Mouse (Mus musculus) kidney, adult 8-10 months (tissue): ENCODE data around the gene Map1b.

ENCODE experiments used
- DNase-seq, 2 experiments: peaks; one replicate each; pipeline ENCODE4 v3.0.0; 2022

Gene Map1b

DNA sequence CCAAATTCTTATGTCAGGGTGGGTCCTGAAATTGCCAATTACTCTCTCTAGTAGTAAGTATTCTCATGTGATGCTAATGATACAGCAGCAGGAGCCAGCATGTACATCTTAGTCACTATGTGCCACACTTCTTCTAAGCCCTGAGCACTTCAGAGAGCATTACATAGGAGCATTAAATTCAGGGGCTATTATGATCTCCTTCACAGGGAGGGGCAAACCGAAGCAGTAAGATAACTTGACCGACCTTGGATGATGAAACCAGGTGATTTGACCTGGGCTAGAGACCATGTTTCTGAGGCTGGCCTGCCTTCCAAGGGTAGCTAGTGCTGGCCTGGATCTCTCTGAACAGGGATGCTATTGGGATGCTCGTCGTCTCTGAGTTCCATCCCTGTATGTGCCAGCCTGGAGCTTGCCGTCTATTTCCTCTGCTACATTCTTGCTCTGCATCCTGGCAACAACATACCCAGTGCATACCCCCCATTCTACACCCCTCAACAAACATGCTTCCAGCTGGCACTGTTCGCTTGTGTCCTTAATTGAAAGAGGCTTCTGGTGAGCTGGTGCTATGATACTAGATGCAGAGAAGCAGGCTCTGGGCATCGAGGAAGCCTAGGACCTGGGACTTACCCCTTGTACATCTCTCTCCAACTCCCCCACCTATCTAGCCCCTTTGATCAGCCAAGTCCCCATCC, 72.7 kb downstream of the Map1b start:
- no peak for DNase-seq

DNA sequence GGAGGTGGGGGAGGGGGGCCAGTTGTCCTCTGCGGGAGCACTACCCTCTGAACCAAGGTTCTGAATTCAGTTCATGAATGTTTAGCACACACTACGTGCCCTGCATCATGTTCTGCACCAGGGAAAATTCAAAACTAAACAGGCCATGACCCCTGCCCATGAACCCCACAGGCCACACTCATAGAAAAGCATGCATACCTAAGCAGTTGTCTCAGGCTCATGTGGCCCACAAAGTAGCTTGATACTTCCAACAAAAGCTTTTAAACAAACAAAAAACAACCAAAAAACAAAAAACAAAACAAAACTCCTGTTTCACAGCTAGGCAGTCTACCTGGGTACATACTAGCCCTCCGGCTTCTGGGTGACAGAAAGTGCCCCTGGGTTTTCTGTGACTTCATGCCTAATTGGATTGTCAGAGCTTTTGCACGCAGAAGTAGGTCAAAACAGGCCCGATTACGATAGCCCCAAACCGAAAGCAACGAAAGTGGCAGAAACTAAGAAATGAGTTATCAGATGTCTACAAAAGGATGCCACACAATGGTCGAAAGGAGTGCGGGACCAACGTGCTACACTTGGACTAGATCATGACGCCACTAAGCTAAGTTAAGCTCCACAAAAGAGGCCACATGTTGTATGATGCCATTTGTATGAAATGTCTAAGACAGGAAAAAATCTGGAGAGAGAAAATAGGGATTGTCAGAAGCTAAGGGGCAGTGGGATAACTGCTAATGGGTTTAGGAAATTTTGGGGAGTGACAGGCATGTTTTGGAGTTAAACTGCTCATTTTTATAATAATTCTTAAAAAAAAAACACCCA, 73.7 kb downstream of the Map1b start:
- peak in 1 of 2 experiments; percentile 17 for DNase-seq

DNA sequence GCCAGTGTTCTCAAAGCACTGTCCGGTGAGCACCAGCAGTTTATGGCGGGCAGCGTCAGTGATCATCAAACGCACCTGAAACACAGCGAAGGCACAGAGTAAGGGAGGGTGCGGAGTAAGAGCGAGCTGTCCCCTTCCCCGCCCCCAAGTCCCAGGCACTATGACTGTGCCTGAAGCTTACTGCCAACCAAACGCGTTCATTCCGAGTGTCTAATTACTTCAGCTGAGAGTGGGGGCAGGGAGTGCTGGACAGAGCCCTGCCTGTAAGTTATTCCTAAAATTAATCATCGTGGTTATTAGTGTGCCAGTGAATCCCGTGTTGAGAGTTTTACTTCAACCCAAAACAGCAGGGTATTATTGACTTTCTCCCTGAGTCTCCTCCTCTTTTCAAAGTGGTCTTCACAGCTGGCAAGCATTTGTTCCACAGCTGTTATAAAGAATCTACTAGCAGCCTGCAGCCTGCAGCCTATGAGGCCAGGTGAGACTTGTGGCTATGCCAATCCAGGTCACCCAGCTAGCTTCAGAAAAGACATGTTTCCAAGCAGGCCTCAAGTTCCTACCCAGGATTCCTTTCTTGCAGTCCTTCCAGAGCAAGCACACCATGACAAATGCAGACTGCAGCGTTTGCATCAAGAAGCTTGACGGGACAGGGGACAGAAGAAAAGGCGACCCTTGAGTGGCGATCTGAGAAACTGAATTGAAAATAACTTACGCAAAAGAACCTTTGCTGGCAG, 74.5 kb downstream of the Map1b start:
- DNase-seq = no peak

DNA sequence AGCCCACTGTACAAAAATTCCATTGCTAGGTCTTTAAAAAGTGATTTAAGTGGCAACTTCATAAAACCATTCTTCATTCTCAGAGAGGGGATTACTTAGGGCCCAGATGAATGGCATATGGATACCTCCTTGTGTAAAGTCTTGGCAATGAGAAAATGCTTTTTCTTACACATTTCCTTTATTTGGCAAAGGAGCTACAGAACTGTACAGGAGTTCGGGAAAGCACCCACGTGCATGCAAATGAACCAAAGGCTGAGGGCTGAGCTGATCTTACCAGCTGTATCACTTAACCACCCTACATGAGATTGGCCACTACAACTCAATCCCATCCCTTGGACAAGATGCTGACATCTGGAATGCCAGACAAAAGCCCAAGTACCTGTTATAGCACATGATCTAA, 76.1 kb downstream of the Map1b start:
- no peak for DNase-seq

DNA sequence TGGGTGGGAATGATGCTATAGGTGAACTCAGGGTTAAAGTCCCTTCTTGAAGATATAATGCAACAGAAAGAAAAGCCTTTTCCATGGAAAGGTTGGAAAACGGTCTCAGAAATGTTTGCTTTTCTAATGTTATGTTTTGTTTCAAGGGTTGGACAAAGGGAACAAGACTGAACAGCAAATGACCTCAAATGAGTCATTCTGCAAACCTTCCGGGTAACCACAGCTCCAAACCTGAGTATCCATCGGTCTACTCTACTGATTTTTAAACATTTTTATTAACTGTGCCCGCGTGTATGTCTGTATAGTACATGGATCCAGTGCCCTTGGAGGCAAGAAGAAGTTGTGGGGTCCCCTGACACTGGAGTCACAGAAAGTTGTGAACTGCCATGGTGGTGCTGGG, 77.0 kb downstream of the Map1b start:
- DNase-seq = no peak

DNA sequence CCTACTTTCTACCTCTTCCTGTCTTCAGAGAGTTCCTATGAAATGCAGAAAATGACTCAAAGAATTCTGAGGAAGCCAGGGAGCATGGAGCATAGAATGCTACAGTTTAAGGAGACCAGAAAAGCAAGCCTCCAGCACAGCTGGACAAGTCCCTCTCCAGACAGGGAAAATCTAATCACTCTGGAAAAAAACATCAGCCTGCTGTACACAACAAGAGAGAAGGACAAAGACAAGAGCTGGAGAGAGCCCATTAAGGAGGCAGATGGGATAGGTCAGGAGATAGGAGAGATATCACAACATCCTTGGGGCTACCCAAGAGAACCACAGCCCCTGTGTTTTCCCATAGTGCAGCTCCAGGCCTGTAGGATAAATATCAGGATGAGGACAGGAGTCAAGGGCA, 79.3 kb downstream of the Map1b start:
- DNase-seq = no peak

DNA sequence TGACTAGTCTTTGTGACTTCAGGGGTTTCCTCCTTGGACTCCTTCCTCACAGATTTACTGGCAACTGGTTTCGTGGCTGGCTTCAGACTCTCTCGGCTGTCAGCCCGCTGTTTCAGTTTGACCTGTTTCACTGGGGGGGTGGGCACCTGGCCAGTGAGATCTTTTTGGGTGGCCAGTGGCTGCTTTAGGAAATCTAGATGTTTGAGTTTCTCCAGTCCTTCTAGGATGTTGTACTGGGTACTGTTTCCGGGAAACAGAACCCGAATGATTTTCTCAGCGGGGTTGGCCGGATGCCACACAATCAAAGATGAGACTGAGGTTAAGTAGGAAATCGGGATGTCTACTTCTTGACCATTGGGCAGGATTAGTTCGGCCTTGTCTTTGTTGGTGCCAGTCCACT, 81.8 kb downstream of the Map1b start:
- DNase-seq = no peak

DNA sequence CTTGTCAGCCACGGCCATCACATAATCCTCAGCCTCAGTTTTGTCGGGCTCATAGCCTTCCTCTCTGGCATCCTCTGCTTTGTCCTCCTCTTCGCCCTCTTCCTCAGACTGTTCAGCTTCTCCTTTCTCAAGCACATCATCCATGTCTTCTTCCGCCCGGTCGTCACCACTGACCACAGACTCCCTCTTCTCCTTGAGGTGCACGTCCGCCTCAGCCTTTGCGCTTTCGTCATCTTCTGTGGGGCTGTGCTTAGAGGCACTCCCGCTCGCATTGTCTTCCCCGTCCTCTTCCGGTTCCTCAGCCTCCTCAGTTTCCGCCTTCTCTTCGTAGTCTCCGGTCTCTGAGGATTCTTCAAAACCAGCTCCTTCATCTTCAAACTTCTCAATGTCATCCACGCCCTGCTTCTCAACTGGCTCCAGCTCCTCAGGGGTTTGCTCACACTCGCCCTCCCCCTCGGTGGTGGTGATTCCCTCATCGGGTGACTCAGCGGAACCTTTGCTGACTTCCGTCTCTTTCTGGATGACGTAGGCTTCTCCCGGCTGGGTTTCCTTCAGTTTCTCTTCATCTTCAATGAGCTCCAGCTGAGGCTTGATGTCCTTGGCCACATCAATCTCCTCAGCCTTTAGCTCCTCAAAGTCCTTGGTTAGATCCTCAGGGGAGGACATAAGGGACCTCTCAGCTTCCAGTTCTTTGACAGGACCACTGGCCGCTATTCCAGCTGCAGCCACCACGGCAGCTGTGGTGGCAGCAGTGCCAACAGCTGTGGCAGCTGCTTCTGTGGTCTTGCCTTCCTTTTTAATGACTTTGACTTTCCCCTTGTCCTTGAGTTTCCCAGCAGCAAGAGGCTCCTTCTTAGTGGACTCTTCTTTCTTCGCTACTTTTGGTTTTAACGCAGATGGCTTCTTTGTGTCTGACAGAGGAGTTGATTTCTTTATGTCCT, 83.0 kb downstream of the Map1b start:
- DNase-seq = no peak

DNA sequence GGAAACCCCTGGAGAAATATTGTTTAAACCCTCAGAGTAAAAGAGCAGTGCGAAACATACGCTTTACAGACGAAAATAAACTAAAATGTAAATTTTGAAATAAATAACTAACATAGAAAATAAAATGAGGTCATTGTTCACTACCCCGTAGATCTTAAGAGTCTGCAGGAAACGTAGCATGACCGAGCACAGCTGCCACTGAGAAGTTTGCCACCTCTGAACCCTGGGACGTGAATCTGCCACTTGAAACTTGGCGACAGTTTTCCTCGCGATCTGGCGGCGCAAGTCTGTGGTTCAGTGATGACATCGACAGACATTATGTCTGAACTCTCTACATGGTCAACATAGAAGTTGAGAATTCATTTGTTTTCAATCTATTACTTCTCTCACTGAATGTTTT, 92.8 kb downstream of the Map1b start:
- no peak for DNase-seq

DNA sequence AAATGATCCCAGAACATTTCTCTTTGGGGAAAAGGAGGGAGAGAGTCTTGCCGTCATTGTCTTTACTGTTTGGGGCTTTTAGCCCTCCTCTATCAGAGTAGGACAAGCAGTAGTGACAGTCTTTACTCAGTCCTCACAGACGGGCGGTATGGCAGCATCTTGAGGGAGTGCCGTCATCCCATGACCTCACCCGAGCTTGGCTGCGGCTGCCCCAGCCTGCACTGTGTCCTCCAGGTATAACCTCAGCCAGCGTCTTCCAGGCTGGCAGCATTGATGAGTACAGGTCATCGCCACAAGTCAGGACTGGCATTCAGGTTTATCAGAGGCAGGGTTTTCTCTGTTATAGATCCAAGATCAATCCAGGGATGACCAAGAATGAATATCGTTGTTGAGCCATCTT, 99.7 kb downstream of the Map1b start:
- DNase-seq = no peak

DNA sequence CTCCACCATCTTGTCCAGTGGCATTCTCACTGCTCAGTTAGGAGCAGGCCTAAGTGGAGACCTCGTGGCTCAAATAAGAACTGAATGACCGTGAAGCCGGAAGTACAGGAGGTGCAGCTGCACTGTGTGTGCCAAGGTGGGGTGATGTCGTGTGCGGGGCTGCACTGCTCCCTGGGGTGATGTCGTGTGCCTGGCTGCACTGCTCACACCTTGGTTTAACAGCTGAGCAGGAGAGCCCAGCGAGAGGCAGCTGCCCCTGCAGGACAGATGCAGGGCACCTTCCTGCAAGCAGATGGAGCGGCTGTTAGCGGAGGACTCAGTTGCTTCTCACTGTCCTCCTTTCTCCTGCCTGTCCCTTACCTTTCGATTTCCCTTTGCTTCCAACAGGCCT, 102.0 kb downstream of the Map1b start:
- DNase-seq = no peak

DNA sequence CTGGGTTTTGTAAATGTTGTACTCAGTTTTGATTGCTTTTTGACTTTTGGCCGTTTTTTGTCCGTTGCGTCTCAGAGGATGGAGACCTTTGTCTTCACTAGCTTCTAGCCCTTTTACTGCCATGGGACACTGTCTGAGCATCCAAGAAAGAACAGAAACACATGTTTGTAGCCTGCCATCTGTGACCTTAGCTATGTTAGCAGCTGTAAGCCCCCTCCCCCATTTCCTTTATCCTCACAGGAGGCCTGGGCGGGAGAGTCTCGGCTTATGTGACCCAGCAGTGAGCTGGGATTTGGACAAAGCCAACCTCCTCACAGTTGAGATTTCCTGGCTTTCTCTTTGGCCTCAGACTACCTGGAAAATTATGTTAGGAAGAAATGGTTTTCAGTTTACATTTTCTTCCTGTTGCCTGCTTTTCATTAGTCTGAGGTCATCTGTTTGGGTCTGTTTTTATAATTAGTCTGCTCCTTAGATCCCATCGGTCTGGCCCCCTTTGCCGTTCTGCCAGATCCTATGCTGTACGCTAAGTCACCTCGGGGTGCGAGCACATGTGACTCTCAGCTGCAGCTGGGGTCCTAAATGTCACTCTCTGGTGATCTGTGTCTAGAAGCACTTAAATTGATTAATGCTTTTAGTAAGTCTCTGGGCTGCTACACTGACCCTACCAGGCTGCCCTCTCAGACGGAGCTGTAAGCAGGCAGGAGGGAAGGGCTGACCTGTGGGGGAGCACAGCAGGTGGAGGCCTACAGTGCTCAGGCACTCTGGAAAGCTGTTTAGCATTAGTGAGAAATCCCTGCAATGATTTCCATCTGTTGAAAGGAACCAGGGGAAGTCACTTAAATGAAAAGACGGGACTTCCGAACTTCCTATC, 102.6 kb downstream of the Map1b start:
- no peak for DNase-seq

DNA sequence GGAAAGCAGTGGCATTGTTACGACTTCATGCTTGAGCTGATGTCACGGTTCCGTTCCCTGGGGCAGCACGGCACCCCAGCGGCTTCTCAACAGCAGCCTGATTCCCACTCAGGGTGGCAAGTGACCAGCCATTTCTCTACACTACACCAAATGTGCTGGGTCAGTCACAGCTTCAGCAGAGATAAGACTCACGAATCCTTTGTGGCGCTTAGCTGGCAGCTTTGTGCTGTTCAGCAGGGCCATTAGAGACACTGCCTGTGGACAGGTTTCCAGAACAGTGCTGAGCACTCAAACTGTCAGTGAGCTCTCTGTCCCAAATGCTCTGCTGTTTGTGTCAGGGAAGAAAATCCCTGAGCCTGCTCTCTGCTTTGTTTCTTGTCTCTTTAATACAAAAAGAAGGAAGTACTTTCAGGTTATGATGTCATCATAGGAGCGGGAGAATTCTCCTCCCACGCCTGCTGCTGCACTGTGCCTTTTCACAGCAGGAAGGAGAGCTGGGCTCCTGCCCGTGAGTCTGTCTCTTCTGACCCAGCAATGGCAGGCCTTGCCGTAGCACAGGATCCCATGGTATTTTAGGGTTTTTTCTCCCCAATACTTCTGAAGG, 103.8 kb downstream of the Map1b start:
- DNase-seq = peak; percentile 38 to 42

DNA sequence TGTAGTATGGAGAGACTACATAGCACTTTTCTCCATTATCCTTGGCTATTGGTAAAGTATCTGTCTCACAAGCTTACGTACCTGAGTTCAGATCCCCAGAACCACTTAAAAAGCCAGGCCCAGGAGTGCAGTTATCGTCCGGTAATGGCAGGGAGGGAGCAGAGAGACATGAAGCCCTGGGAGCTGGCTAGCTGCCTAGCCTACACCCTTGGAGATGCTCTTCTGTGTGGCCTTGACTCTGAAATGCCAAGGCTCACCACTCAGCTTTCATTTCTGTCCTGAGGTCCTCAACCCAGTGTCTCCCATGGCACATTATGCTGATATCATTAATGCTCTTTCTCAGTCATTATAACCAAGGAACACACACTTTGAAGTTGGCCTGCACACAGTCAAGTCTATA, 104.6 kb downstream of the Map1b start:
- DNase-seq = no peak

DNA sequence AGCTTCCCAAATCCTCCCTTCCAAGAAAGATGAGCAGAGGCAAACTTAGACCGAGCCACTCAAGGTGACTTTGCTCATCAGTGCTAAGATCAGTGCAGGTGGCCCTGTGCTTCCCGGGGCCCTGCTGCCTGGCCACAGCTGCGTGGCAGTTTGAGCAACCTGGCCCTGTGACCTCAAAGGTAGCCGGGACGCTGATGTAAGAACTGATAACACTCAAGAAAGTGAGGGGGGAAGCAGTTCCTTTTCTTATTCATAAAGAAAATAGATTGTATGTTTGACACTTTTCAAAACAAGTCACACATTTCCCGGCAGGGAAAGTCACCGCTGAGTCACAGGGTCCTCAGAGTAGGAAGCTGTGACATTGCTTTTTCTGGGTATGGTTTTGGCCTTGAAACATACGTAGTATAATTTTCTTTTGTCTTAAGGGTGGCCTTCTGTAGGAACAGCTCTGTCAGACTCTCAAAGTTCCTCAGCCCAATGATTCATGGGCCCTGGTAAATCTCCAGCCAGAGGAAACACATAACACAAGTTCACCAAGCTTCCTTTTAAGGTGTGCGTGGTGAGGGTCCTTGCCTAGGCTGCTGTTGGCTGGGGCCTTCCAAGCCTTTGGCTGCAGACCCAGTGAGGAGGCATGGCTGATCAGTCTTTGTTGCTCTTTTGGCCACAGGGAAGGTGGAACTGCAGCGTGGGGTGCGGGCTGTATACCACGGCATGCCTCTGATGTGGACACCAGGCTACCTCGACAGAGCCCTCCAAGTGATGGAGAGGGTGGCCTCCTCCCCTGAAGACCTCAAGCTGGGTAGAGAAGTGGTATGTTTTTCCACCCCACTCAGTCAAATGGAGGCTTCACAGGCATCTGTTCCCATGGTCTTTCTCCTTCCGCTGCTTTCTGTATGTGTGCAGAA, 105.5 kb downstream of the Map1b start:
- DNase-seq = no peak

DNA sequence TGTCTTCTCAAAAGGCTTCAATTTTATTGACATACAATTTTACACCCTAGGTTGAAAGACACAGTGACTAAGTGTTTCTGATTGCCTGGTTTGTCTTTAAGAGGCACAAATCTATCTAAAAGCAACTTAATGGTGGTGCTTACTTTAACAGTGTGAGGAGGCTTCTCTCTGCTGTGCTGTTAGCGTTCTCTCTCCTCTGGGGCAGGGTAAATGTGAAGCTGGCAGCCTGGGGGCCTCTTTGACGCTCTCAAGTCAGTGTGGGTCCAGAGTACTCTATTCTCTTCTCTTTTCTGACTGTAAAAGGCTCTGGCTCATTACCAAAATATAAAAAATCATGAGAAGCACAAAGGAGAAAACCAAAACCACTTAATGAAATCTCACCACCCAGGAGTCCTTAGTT, 107.1 kb downstream of the Map1b start:
- DNase-seq = no peak

DNA sequence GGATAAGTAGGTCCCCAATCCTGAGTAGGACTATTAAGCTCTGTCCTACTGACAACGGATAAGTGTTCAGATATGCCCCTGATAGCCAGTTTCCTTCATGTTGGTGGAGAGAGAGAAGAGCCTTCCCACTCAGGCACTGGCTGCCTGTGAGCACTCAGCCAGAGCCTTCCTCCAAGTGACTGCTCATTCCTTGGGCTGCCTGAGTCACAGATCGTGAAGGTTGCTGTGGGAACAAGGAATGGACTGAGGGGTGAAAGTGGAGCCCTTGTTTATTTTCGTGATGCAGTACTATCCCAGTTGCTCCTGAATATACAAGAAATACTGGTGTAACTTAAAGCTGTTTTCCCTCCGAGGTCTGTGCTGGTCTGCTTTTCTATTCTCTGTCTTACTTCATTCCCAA, 117.0 kb downstream of the Map1b start:
- DNase-seq = no peak

DNA sequence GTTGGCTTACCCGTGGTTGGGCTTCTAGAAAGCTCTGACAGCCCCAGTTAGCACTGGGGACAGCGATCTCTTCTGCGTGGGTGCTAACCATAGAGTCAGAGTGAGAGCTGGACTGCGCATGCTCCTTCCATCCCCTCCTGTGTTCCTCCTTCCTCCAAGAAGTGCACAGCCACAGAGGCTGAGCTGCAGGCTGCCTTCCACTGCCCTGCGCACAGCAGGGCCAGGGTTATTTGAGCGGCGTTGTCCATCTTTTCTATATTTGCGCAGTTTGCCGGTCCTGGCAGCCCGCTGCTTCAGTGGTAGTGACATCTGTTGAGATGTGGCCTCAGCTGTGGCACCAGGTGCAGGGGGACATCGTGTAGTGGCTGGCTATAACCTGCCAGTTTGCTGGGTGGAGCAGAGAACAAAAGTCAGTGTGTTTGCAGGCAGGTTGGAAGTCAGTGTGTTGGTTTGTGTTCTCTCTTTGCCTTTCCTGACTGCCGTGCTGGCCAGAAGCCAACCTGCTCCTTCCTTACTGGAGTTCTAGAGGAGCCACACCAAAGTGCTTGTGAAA, 118.1 kb downstream of the Map1b start:
- peak in 1 of 2 experiments; percentile 35 for DNase-seq

DNA sequence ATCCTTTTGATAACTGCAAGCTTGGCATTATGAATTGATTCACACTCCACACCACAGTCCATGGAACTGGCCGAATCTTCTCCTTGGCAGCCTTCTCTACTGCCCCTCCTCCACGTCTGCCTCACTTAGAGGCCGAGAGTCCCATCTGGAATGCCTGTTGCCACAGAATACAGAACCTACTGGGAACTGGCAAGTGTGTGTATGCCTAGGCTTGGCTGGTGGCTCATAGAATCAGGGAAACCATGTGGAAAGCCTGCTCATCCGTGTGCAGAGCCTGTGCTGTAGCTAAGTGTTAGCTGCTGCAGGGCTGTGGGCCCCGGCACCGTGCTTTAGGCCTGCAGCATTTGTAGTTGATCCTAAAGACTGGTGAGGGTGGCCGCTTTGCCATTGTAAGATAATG, 119.1 kb downstream of the Map1b start:
- DNase-seq = no peak

DNA sequence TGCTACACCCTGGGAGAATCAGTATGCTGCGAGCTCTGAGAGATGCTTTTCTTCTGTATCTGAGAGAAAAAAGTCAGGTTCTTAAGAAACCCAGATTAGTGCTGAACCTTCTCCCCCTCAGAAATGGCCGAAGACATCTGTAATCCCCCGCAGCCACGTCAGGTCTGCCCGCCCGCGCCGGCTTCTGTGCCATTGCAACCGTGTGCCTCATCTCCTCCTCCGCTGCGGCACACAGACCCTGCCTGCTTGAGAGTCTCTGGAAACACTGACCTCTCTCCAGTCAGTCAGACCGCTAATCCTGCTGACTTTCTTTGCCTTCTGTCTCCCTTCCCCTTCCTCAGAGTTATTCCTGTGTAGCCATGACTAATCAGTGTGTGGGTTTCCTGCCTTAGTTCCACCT, 120.8 kb downstream of the Map1b start:
- DNase-seq = no peak
